ENCODE assay signal across 10 mouse cellular contexts in genomic region chrX:109734961-109735537, GRCm38 (mm10).
A peak's percentile ranks its signal among the peaks of the same experiment; 100 is the strongest.
DNase-seq lines count a peak whose midpoint lies in the region; ATAC-seq lines count a peak whose summit lies in the region.
"Had no signal": no experiment of that assay in that cellular context is flagged by ENCODE, and none has a peak within 500 bp of the region (broad histone marks: within the 10 kb centered on the region; RNA-seq: fewer than 3 reads in every experiment).

No protein-coding gene starts in this region.

- no peaks in the 10 kb centered on the region for H3K9me3 ChIP-seq in forebrain, embryonic 16.5 days (ENCODE audit: control insufficient read depth, low read length)
- H3K9me3 ChIP-seq: neural tube, embryonic 12.5 days had no signal

- peak; percentile 78 for ATAC-seq in forebrain, embryonic 16.5 days

- no peak overlapping the region for H3K27ac ChIP-seq in forebrain, embryonic 16.5 days (ENCODE audit: low read length)
- H3K27ac ChIP-seq: neural tube, embryonic 12.5 days had no signal

- H3K4me3 ChIP-seq in forebrain, embryonic 16.5 days (replicated peaks; ENCODE audit: low read length) = no peak overlapping the region
- H3K4me3 ChIP-seq: neural tube, embryonic 12.5 days had no signal

- DNase-seq in kidney, adult 9 months = peak; percentile 8
- no peak for DNase-seq in kidney, postnatal 25 days
- peak; percentile 31 for DNase-seq in 416B (ENCODE audit: low read depth)
- peak; percentile 3 for DNase-seq in ES-CJ7 (ENCODE audit: low read depth, low spot score)
- DNase-seq in spleen, postnatal 36 days (ENCODE audit: low spot score in 2 of 2) = no peak
- DNase-seq in ovary, postnatal 36 days (ENCODE audit: low spot score) = no peak
- no peak for DNase-seq in heart, adult 18-20 months
- DNase-seq: cerebellum, adult 8-10 months had no signal

- H3K4me1 ChIP-seq in forebrain, embryonic 16.5 days (replicated peaks; ENCODE audit: control insufficient read depth, insufficient read depth, low read length) = no peaks in the 10 kb centered on the region
- H3K4me1 ChIP-seq: neural tube, embryonic 12.5 days had no signal

- H3K4me2 ChIP-seq in forebrain, embryonic 16.5 days (ENCODE audit: low read length) = no peak overlapping the region
- H3K4me2 ChIP-seq: neural tube, embryonic 12.5 days had no signal

- no peak overlapping the region for H3K9ac ChIP-seq in forebrain, embryonic 16.5 days (replicated peaks; ENCODE audit: low read depth, low read length)
- H3K9ac ChIP-seq: neural tube, embryonic 12.5 days had no signal

- no peaks in the 10 kb centered on the region for H3K36me3 ChIP-seq in forebrain, embryonic 16.5 days (ENCODE audit: control insufficient read depth, insufficient read depth)
- H3K36me3 ChIP-seq: neural tube, embryonic 12.5 days had no signal

- H3K27me3 ChIP-seq in forebrain, embryonic 16.5 days (replicated peaks; ENCODE audit: control insufficient read depth, insufficient read depth, low read length) = no peaks in the 10 kb centered on the region
- H3K27me3 ChIP-seq: neural tube, embryonic 12.5 days had no signal

- WGBS in forebrain, embryonic 16.5 days = 18% methylated on average over 4 of the region's 4 CpGs

Comparison
In these comparisons a context has a peak if more than half of its experiments do, and no peak if none do; other contexts are left out.
1. DNase-seq: peak in kidney, adult 9 months (single experiment), 416B (single experiment) and ES-CJ7 (single experiment); none in kidney, postnatal 25 days (0 of 2), spleen, postnatal 36 days (0 of 2), ovary, postnatal 36 days (single experiment) and heart, adult 18-20 months (0 of 2).